Mouse (Mus musculus) neural tube, embryonic 12.5 days (tissue): ENCODE measurements around the gene Ppp1r2. TPM values are rescaled to one million over a fixed set of nuclear protein-coding genes. Genes with fewer than 3 reads are reported as not detected.
"Not testable (repeated sequence)": the region's sequence is repeated elsewhere in the genome, so short reads cannot be mapped to it uniquely, and the experiment has no call there.

Experiments
- ATAC-seq: fragments of 200-750 bp; cut with Nextera tagmentation; 2 replicates; pipeline ENCODE4 v1.8.0; 2017; ENCODE audit warnings: low read depth, mild to moderate bottlenecking, moderate TSS enrichment, moderate library complexity; ENCODE audit not compliant: low FRiP score
- H3K27ac ChIP-seq: fragments of 300-500 bp; sonication (generic); 2 replicates; pipeline ENCODE4 v1.5.1; 2016
- H3K27me3 ChIP-seq: fragments of 300-500 bp; sonication (generic); replicated peaks from 2 replicates; pipeline ENCODE4 v1.6.1; 2016; ENCODE audit warnings: mild to moderate bottlenecking
- H3K36me3 ChIP-seq: fragments of 300-500 bp; sonication (generic); 2 replicates; pipeline ENCODE4 v1.6.1; 2016; ENCODE audit warnings: mild to moderate bottlenecking
- H3K4me1 ChIP-seq: fragments of 300-500 bp; sonication (generic); 2 replicates; pipeline ENCODE4 v1.6.1; 2016
- H3K4me2 ChIP-seq: fragments of 300-500 bp; sonication (generic); replicated peaks from 2 replicates; pipeline ENCODE4 v1.6.1; 2016; ENCODE audit warnings: mild to moderate bottlenecking
- H3K4me3 ChIP-seq: fragments of 300-500 bp; sonication (generic); 2 replicates; pipeline ENCODE4 v1.5.1; 2016
- H3K9ac ChIP-seq: fragments of 300-500 bp; sonication (generic); 2 replicates; pipeline ENCODE4 v1.6.1; 2016; ENCODE audit warnings: mild to moderate bottlenecking
- H3K9me3 ChIP-seq: fragments of 300-500 bp; sonication (generic); 2 replicates; pipeline ENCODE4 v1.6.1; 2016; ENCODE audit warnings: mild to moderate bottlenecking
- WGBS: fragments of 180-500 bp; shearing (Covaris S2); methylation state at CpG from one replicate; pipeline ENCODE4 v1.1.7; 2016; 5-methylcytosine and 5-hydroxymethylcytosine counted together
- polyA plus RNA-seq: library from polyadenylated mRNA; unstranded; fragments of >200 nt; fragmentation: Nextera tagmentation; extraction: Ambion mirVana; gene quantifications from 2 replicates; pipeline ENCODE4 v1.2.1, GENCODE M21; 2016

Gene Ppp1r2
- 127 and 148 TPM in 2 replicates for polyA plus RNA-seq

- Histone ChIP-seq H3K9ac (peak within 1 kb of the TSS; percentile 98), H3K4me3 (peak within 1 kb of the TSS; percentile 89), H3K4me1 (peaks cover 21% of the 10 kb centered on the region), H3K36me3 (no peaks in the 10 kb centered on the region), H3K4me2 (peak within 1 kb of the TSS; percentile 73), H3K27ac (peak within 1 kb of the TSS; percentile 86), H3K9me3 (no peaks in the 10 kb centered on the region), H3K27me3 (no peaks in the 10 kb centered on the region)
- WGBS: under 1% methylated on average over 80 of the region's 83 CpGs
- ATAC-seq: peak; percentile 95
Measured at GRCm38 (mm10) chr16:31274674-31275460, at the start of gene Ppp1r2. Gene Ppp1r2 (minus strand): TSS chr16:31275277.

DNA sequence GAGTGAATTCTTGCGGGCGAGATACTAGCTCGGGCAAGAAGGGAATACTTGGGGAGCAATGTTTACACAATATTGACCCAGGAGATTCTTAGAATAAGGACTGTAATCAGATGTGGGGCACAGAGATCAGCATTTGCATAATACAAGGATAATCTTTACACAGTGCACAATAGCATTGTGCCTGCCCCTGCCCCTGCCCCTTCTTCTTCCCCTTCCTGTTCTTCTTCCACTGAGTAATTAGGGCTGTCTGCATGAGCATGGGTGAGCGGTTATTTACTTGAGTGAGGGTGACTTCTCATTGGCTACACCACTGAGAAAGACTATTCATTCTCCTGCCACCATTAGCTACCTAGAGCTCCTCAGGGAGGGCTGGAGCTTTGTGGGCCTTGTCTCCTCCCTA is 46.4 kb upstream of the Ppp1r2 start:
- Histone ChIP-seq H3K9me3 (no peaks in the 10 kb centered on the region), H3K27me3 (no peaks in the 10 kb centered on the region), H3K36me3 (no peaks in the 10 kb centered on the region), H3K4me3 (no peak overlapping the region), H3K27ac (no peak overlapping the region), H3K4me1 (peaks cover 3% of the 10 kb centered on the region; the same call in 1 of the 2 replicates), H3K4me2 (no peak overlapping the region), H3K9ac (no peak overlapping the region)
- ATAC-seq: no peak
- WGBS: 80% methylated on average over 4 of the region's 4 CpGs

DNA sequence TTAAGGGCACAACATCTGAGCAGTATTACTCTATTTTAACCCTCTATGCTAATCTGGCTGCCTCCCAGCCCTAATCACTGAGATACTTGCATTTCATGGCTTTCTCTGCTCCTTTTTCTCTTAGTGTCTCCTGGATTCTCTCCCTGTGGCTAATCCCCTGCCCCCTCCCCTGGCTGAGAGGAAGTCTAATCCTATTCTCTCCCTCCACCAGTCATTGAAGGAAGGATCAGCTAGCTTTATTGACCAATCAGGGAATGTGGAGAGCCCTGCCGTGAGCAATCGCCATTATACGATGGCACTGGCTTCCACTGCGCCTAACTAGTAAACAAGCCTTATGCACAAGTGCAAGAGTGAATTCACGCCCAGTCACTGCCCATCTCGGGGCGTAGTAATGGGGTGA is 45.9 kb upstream of the Ppp1r2 start:
- H3K4me2 ChIP-seq: no peak overlapping the region
- H3K27me3 ChIP-seq: no peaks in the 10 kb centered on the region
- no peak overlapping the region for H3K4me3 ChIP-seq
- H3K27ac ChIP-seq: no peak overlapping the region
- H3K4me1 ChIP-seq: peaks cover 3% of the 10 kb centered on the region; the same call in 1 of the 2 replicates
- no peaks in the 10 kb centered on the region for H3K9me3 ChIP-seq
- no peak overlapping the region for H3K9ac ChIP-seq
- H3K36me3 ChIP-seq: no peaks in the 10 kb centered on the region
- WGBS: 57% methylated on average over 7 of the region's 7 CpGs
- ATAC-seq: no peak

- not testable (repeated sequence) for H3K36me3 ChIP-seq, H3K27me3 ChIP-seq
Measured at GRCm38 (mm10) chr16:31319723-31320122, 44.6 kb upstream of the Ppp1r2 start.

DNA sequence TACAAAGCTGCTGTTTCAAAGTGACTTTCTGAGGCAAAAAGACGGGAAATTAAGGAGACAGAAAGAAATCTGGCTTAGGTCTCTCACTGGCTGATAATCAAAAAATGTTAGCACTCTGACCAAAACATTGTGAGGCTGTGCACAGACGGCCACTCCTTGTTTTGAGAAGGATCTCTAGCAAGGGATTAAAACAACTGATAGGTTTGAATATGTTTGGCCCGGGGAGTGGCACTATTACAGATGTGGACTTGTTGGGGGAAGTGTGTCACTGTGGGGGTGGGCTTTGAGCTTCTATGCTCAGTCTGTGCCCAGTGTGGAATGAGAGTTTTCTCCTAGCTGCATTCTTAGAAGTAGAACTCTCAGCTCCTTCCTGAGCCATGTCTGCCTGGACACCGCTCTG is 44.2 kb upstream of the Ppp1r2 start:
- 84% methylated on average over 4 of the region's 4 CpGs for WGBS

More at GRCm38 (mm10) chr16:31319723-31320122, 44.6 kb upstream of the Ppp1r2 start:
- H3K4me1 ChIP-seq: peaks cover 11% of the 10 kb centered on the region; the same call in 1 of the 2 replicates
- 82% methylated on average over 3 of the region's 3 CpGs for WGBS
- H3K27ac ChIP-seq, H3K9ac ChIP-seq, H3K4me2 ChIP-seq, H3K9me3 ChIP-seq, H3K4me3 ChIP-seq, ATAC-seq: not testable (repeated sequence)

GRCm38 (mm10) chr16:31318418-31318817 is 43.3 kb upstream of the Ppp1r2 start:
- 56% methylated on average over 2 of the region's 2 CpGs for WGBS
- H3K27ac ChIP-seq: no peak overlapping the region
- no peak overlapping the region for H3K4me3 ChIP-seq
- no peaks in the 10 kb centered on the region for H3K27me3 ChIP-seq
- H3K36me3 ChIP-seq: no peaks in the 10 kb centered on the region
- peaks cover 15% of the 10 kb centered on the region for H3K4me1 ChIP-seq
- ATAC-seq: no peak
- H3K9ac ChIP-seq: no peak overlapping the region
- H3K9me3 ChIP-seq: no peaks in the 10 kb centered on the region
- no peak overlapping the region for H3K4me2 ChIP-seq

More for the DNA sequence above, 44.2 kb upstream of the Ppp1r2 start:
- Histone ChIP-seq H3K36me3 (no peaks in the 10 kb centered on the region), H3K27me3 (no peaks in the 10 kb centered on the region), H3K4me2 (no peak overlapping the region), H3K9me3 (no peaks in the 10 kb centered on the region), H3K27ac (no peak overlapping the region), H3K4me1 (peaks cover 14% of the 10 kb centered on the region), H3K4me3 (no peak overlapping the region), H3K9ac (no peak overlapping the region)
- no peak for ATAC-seq

- not testable (repeated sequence) for H3K36me3 ChIP-seq, H3K27me3 ChIP-seq, H3K9ac ChIP-seq, H3K4me2 ChIP-seq, ATAC-seq, H3K4me3 ChIP-seq, H3K27ac ChIP-seq, H3K9me3 ChIP-seq
- H3K4me1 ChIP-seq: peaks cover 12% of the 10 kb centered on the region
- 70% methylated on average over 12 of the region's 12 CpGs for WGBS
Measured at GRCm38 (mm10) chr16:31316246-31317143, 41.4 kb upstream of the Ppp1r2 start.

DNA sequence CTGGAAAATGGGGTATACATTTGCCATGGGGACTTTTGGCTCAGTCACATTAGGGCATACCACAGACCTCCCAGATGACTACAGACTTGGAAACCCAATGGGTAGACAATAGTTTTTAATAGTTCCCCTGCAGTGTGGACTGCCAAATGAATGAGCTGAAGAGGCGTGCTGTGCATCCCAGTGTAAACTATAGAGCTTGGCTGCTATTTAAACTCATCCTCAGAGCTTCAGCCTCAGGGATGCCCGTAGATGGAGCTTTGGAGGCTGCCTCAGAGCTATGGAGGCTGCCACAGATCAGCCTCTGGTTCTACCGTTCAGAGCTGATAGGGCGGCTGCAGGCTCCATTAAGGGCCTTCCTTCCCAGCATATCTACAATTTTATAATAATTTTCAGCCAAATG is 40.2 kb upstream of the Ppp1r2 start:
- H3K4me3 ChIP-seq: no peak overlapping the region
- H3K4me1 ChIP-seq: peaks cover 11% of the 10 kb centered on the region
- WGBS: 66% methylated on average over 4 of the region's 4 CpGs
- H3K27me3 ChIP-seq: no peaks in the 10 kb centered on the region
- H3K27ac ChIP-seq: no peak overlapping the region
- no peak overlapping the region for H3K9ac ChIP-seq
- no peak overlapping the region for H3K4me2 ChIP-seq
- H3K9me3 ChIP-seq: no peaks in the 10 kb centered on the region
- H3K36me3 ChIP-seq: no peaks in the 10 kb centered on the region
- no peak for ATAC-seq

GRCm38 (mm10) chr16:31314497-31315233 is 39.6 kb upstream of the Ppp1r2 start, which contains the start of gene Apod:
Gene Apod (minus strand): TSS chr16:31314808.
- ATAC-seq: no peak
- H3K9ac ChIP-seq: no peak within 1 kb of the TSS
- H3K27me3 ChIP-seq: no peaks in the 10 kb centered on the region
- peaks cover 11% of the 10 kb centered on the region for H3K4me1 ChIP-seq
- H3K9me3 ChIP-seq: no peaks in the 10 kb centered on the region
- no peak within 1 kb of the TSS for H3K4me3 ChIP-seq
- H3K27ac ChIP-seq: no peak within 1 kb of the TSS
- 45% methylated on average over 9 of the region's 9 CpGs for WGBS
- no peak within 1 kb of the TSS for H3K4me2 ChIP-seq
- H3K36me3 ChIP-seq: no peaks in the 10 kb centered on the region

DNA sequence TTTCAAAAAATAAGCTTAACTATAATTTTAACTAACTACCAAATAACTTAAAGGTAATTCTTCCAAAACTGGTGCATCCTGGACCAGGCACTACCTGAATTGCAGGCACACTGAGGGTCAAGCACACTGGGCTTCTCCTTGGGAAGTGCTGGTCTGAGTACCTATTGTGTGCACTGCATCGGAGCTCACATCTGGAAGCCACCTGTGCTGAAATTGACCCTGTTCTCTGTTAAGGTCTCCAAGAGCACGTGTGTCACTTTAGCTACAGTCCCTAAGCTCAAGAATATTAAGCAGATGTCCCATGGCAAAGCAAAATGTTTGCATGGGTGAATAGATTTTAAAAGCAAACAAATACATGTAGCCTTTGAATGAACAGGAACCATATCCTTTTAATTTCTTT is 38.5 kb upstream of the Ppp1r2 start:
- Histone ChIP-seq H3K4me3 (no peak overlapping the region), H3K4me1 (peaks cover 11% of the 10 kb centered on the region), H3K9ac (no peak overlapping the region), H3K9me3 (no peaks in the 10 kb centered on the region), H3K27me3 (no peaks in the 10 kb centered on the region), H3K27ac (no peak overlapping the region), H3K36me3 (no peaks in the 10 kb centered on the region), H3K4me2 (no peak overlapping the region)
- WGBS: 74% methylated on average over 2 of the region's 2 CpGs
- ATAC-seq: no peak

GRCm38 (mm10) chr16:31312296-31312695 is 37.2 kb upstream of the Ppp1r2 start:
- no peaks in the 10 kb centered on the region for H3K27me3 ChIP-seq
- H3K36me3 ChIP-seq: no peaks in the 10 kb centered on the region
- no peaks in the 10 kb centered on the region for H3K9me3 ChIP-seq
- no peak overlapping the region for H3K9ac ChIP-seq
- H3K4me2 ChIP-seq: no peak overlapping the region
- H3K27ac ChIP-seq: no peak overlapping the region
- no peak overlapping the region for H3K4me3 ChIP-seq
- peaks cover 11% of the 10 kb centered on the region for H3K4me1 ChIP-seq
- WGBS: 75% methylated on average over 3 of the region's 3 CpGs
- ATAC-seq: no peak
